Mouse (Mus musculus): ENCODE measurements around the gene Gm28230.

GRCm38 (mm10) chr2:74697567-74698121 is 28.9 kb upstream of the Gm28230 start, which contains the start of gene Hoxd9:
- TF ChIP-seq POLR2A (IDR thresholded peaks at IDR 0.05; ENCODE audit: low read depth, low read length) (no peak), ETS1 (conservative IDR thresholded peaks at IDR 0.05; ENCODE audit: low read depth, low read length) (no peak), USF2 (conservative IDR thresholded peaks at IDR 0.05; ENCODE audit: low read depth, low read length) (no peak), USF1 (IDR thresholded peaks at IDR 0.05; ENCODE audit: low read depth, low read length) (no peak), CTCF (conservative IDR thresholded peaks at IDR 0.05 in 1 of 2, IDR thresholded peaks at IDR 0.05 in 1 of 2; ENCODE audit: low read depth in 2 of 2, low read length in 2 of 2) (no peak), NRF1 (IDR thresholded peaks at IDR 0.05; ENCODE audit: low read depth, low read length) (no peak)
